ENCODE assay signal across 8 mouse cellular contexts in the genomic region with DNA sequence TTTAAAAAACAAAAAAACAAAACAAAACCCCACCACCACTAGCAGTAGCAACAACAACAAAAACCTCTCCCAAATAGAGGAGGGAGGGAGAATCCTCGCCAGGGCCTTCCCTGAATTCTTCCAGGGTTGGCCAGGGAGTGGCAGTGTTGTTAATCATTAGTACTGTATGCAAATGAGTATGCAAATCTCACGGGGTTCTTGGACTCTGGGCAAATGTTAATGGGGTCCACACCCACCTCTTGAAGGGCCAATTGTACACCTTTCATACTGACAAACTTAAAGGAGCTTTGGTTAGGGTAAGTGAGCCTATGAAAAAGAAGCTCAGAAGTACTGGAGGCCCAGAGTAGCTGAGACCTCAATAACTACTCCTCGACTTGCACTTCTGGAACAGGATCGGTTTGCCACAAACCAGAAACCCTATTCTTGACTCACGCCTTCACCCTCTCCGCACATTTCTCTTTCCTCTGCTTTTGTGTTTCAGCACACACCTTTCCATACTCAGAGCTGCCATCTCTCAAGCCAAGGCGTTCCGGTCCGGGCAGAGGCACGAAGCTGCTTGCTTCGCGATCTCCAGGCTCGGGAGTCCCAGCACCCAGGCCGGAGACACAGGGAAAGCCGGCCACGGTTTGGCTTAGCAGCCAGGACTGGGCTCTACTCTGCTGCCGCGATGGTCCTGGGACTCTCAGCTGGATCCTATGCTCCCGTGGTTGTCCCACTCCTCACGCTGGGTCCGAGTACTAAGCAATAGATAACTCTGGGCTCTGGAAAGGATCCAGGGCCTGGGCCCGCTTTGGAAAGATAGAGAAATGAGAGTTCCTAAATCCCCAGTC. TPM values are rescaled to one million over a fixed set of nuclear protein-coding genes. Genes with fewer than 3 reads are reported as not detected.
DNase-seq lines count a peak whose midpoint lies in the region; TF ChIP-seq lines count a peak whose summit lies in the region.

No protein-coding gene starts in this region.

- WGBS in forebrain, embryonic 10.5 days = 1% methylated on average over 22 of the region's 22 CpGs
- WGBS in small intestine, adult 2 months = 5% methylated on average over 22 of the region's 22 CpGs

- H3K27me3 ChIP-seq in E14TG2a.4 (ENCODE audit: insufficient read depth, low read length) = peaks cover 90% of the 10 kb centered on the region
- H3K27me3 ChIP-seq in forebrain, embryonic 10.5 days (ENCODE audit: poor library complexity, severe bottlenecking) = peaks cover 77% of the 10 kb centered on the region
- peaks cover 31% of the 10 kb centered on the region for H3K27me3 ChIP-seq in small intestine, adult 2 months (ENCODE audit: control insufficient read depth, insufficient read depth, low read length)

- H3K36me3 ChIP-seq in E14TG2a.4 (ENCODE audit: insufficient read depth, low read length) = no peaks in the 10 kb centered on the region
- no peaks in the 10 kb centered on the region for H3K36me3 ChIP-seq in forebrain, embryonic 10.5 days (replicated peaks)
- H3K36me3 ChIP-seq in small intestine, adult 2 months (ENCODE audit: control insufficient read depth, insufficient read depth, low read length) = no peaks in the 10 kb centered on the region

- peaks cover 29% of the 10 kb centered on the region for H3K4me1 ChIP-seq in E14TG2a.4 (replicated peaks; ENCODE audit: low read depth, low read length)
- H3K4me1 ChIP-seq in forebrain, embryonic 10.5 days = peaks cover 34% of the 10 kb centered on the region
- H3K4me1 ChIP-seq in small intestine, adult 2 months (ENCODE audit: control insufficient read depth, insufficient read depth, insufficient read length, low read length) = peaks cover 4% of the 10 kb centered on the region; the same call in 1 of the 2 replicates

- H3K27ac ChIP-seq in forebrain, embryonic 10.5 days = no peak overlapping the region
- H3K27ac ChIP-seq in small intestine, adult 2 months (ENCODE audit: insufficient read depth, low read depth, low read length) = no peak overlapping the region

- DNase-seq in adrenal gland, postnatal 36 days = peak; percentile 42 to 43
- DNase-seq in forebrain, embryonic 10.5 days (ENCODE audit: extremely low spot score, low spot score) = peak; percentile 49
- DNase-seq in heart, postnatal 4 days = peak; percentile 41
- DNase-seq in layer of hippocampus, adult 9-11 months = peak; percentile 50
- DNase-seq in lung, postnatal 36 days = peak; percentile 41
- no peak for DNase-seq in natural killer cell, adult 2 months (ENCODE audit: low spot score in 2 of 2)

- no peak for TF ChIP-seq POLR2A in small intestine, adult 2 months (IDR thresholded peaks at IDR 0.05; ENCODE audit: low read depth, low read length)

- peak; percentile 21; the same call in 1 of the 2 replicates for TF ChIP-seq CTCF in E14TG2a.4 (conservative IDR thresholded peaks at IDR 0.05; ENCODE audit: low read length)
- TF ChIP-seq CTCF in small intestine, adult 2 months (IDR thresholded peaks at IDR 0.05; ENCODE audit: extremely low read depth, insufficient read length, insufficient replicate concordance, low read depth, low read length) = no peak

- H3K9me3 ChIP-seq in E14TG2a.4 (ENCODE audit: low read length) = peaks cover 3% of the 10 kb centered on the region; the same call in 1 of the 2 replicates
- H3K9me3 ChIP-seq in forebrain, embryonic 10.5 days = no peaks in the 10 kb centered on the region

- peak overlapping the region; percentile 69 for H3K4me3 ChIP-seq in E14TG2a.4 (replicated peaks; ENCODE audit: low read length)
- H3K4me3 ChIP-seq in forebrain, embryonic 10.5 days = peak overlapping the region; percentile 76
- H3K4me3 ChIP-seq in small intestine, adult 2 months (ENCODE audit: low read depth, low read length) = peak overlapping the region; percentile 57

RNA-seq across cellular contexts. Expression of a gene that starts 1.3 kb away (rescaled TPM):
- 10 to 100 TPM in 1 of 2 experiments, 1 to 10 TPM in 1; 4.5 to 10.7 TPM for total RNA-seq in adrenal gland, postnatal 36 days (2021)
- polyA plus RNA-seq in forebrain, embryonic 10.5 days (2016; fragmentation: Nextera tagmentation; extraction: Ambion mirVana) = 0.21 and 0.31 TPM in 2 replicates
- 1 to 10 TPM in 1 of 2 experiments, under 1 TPM in 1; 0.90 to 1.0 TPM for total RNA-seq in heart, postnatal 4 days (2021)
- 1.5 and 2.5 TPM in 2 replicates for polyA plus RNA-seq in small intestine, adult 2 months (2012; rRNA removed)

Comparison
In these comparisons a context has a peak if more than half of its experiments do, and no peak if none do; other contexts are left out.
1. DNase-seq: peak in adrenal gland, postnatal 36 days (2 of 2), forebrain, embryonic 10.5 days (single experiment), heart, postnatal 4 days (single experiment), layer of hippocampus, adult 9-11 months (single experiment) and lung, postnatal 36 days (single experiment); none in natural killer cell, adult 2 months (0 of 2).
2. Peak in every context shown above with its lines, with median percentiles within 50 percentile points of each other: H3K4me3 ChIP-seq.